Mouse (Mus musculus): ENCODE data around the gene Vmn1r45. TPM values are rescaled to one million over a fixed set of nuclear protein-coding genes. Genes with fewer than 3 reads are reported as not detected.
"Not testable (repeated sequence)": the region's sequence is repeated elsewhere in the genome, so short reads cannot be mapped to it uniquely, and the experiment has no call there.

The Vmn1r45 gene
- polyA plus RNA-seq (2014; fragmentation: Nextera tagmentation; extraction: Ambion mirVana) = not detected in 2 replicates

DNA sequence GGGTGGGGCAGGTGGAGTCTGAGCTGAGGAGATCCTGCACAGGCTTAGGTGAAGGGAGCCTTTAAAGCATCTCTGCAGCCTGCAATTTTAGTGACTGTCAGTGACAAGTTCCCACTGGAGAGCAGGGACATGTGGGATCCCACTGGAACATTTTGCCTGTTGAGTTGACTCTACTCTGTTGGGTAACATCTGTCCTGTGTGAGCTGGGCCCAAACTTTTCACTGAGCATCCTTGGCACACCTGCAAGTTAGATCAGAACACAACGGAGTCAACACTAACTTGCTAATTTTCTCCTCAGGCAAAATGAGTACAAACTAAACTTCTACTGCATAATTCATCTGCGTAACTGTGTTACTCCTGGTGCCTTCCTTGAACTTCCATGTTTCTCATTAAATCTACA is at the start of gene Vmn1r45:
Gene Vmn1r45 (minus strand): TSS at position 101 of the 400 bp plus-strand sequence.
- not testable (repeated sequence) for H3K9me3 ChIP-seq (ENCODE audit: control insufficient read depth, low read length); H3K4me1 ChIP-seq (ENCODE audit: control insufficient read depth, insufficient read depth, low read length); H3K27me3 ChIP-seq (ENCODE audit: control insufficient read depth, insufficient read depth, low read length); H3K4me2 ChIP-seq (ENCODE audit: low read depth, low read length); H3K4me3 ChIP-seq (ENCODE audit: low read depth, low read length); H3K36me3 ChIP-seq (ENCODE audit: control insufficient read depth, insufficient read depth, low read length); H3K9ac ChIP-seq (replicated peaks; ENCODE audit: low read depth, low read length); ATAC-seq (ENCODE audit: low read depth); H3K27ac ChIP-seq (ENCODE audit: low read depth, low read length)
- WGBS = 93% methylated on average over 2 of the region's 2 CpGs

DNA sequence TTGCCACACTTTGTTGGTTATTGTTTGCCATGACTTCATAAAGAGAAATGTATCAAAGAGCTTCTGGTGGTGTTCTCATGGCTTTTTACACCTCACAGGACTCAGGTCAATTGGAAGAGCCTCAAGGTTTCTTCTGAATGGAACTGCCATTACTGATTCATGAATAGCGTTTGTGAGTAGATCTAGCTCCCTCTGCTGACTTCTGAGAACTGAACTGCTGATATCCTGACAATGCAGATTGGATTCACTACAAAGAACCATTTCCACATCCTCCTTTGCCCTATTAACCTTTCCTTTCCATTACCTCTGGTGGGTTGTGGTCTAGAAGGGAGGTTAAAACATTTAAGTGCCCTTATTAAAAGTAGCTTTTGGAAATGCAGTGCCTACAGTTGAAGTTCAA is 45.6 kb upstream of the Vmn1r45 start:
- no peaks in the 10 kb centered on the region for H3K9me3 ChIP-seq (ENCODE audit: control insufficient read depth, low read length)
- no peak for ATAC-seq (ENCODE audit: low read depth)
- 16% methylated on average over 1 of the region's 1 CpGs for WGBS
- no peaks in the 10 kb centered on the region for H3K4me1 ChIP-seq (ENCODE audit: control insufficient read depth, insufficient read depth, low read length)
- H3K27me3 ChIP-seq (ENCODE audit: control insufficient read depth, insufficient read depth, low read length) = no peaks in the 10 kb centered on the region
- H3K9ac ChIP-seq (replicated peaks; ENCODE audit: low read depth, low read length) = no peak overlapping the region
- H3K4me2 ChIP-seq (ENCODE audit: low read depth, low read length) = no peak overlapping the region
- no peak overlapping the region for H3K4me3 ChIP-seq (ENCODE audit: low read depth, low read length)
- no peaks in the 10 kb centered on the region for H3K36me3 ChIP-seq (ENCODE audit: control insufficient read depth, insufficient read depth, low read length)
- H3K27ac ChIP-seq (ENCODE audit: low read depth, low read length) = no peak overlapping the region

- Histone ChIP-seq H3K27me3 (ENCODE audit: control insufficient read depth, insufficient read depth, low read length) (no peaks in the 10 kb centered on the region), H3K4me1 (ENCODE audit: control insufficient read depth, insufficient read depth, low read length) (no peaks in the 10 kb centered on the region), H3K36me3 (ENCODE audit: control insufficient read depth, insufficient read depth, low read length) (no peaks in the 10 kb centered on the region), H3K4me2 (ENCODE audit: low read depth, low read length) (no peak within 1 kb of the TSS), H3K27ac (ENCODE audit: low read depth, low read length) (no peak within 1 kb of the TSS), H3K9me3 (ENCODE audit: control insufficient read depth, low read length) (no peaks in the 10 kb centered on the region; the same call in 1 of the 2 replicates), H3K9ac (replicated peaks; ENCODE audit: low read depth, low read length) (no peak within 1 kb of the TSS), H3K4me3 (ENCODE audit: low read depth, low read length) (no peak within 1 kb of the TSS)
- ATAC-seq (ENCODE audit: low read depth) = no peak
- WGBS = 67% methylated on average over 2 of the region's 2 CpGs
Observed at GRCm38 (mm10) chr6:89969013-89969412, 28.6 kb upstream of the Vmn1r45 start, which contains the start of gene Vmn1r46. TSS of gene Vmn1r46 (plus strand) at chr6:89969313.

DNA sequence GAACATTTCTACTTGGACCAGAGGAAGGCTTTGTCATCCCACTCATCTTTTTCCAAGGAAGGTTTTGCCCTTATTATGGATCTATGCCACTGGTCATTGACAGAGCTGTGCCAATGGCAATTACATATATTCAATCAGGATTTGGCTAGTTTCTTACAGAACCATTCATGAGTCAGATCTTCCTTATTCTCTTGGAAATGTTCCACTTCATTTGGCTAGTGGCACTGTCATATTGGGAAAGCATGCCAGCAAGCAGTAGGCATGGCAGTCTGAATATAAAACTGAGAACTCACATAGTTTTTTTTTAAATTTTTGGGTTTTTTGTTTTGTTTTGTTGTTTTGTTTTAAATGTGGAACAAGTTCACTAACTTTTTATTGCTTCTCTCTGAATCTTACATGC is 25.9 kb upstream of the Vmn1r45 start:
- Histone ChIP-seq H3K4me3 (ENCODE audit: low read depth, low read length) (no peak overlapping the region), H3K36me3 (ENCODE audit: control insufficient read depth, insufficient read depth, low read length) (no peaks in the 10 kb centered on the region), H3K4me1 (ENCODE audit: control insufficient read depth, insufficient read depth, low read length) (no peaks in the 10 kb centered on the region), H3K27me3 (ENCODE audit: control insufficient read depth, insufficient read depth, low read length) (no peaks in the 10 kb centered on the region), H3K27ac (ENCODE audit: low read depth, low read length) (no peak overlapping the region), H3K9ac (replicated peaks; ENCODE audit: low read depth, low read length) (no peak overlapping the region), H3K9me3 (ENCODE audit: control insufficient read depth, low read length) (no peaks in the 10 kb centered on the region; the same call in 1 of the 2 replicates), H3K4me2 (ENCODE audit: low read depth, low read length) (no peak overlapping the region)
- ATAC-seq (ENCODE audit: low read depth) = no peak

DNA sequence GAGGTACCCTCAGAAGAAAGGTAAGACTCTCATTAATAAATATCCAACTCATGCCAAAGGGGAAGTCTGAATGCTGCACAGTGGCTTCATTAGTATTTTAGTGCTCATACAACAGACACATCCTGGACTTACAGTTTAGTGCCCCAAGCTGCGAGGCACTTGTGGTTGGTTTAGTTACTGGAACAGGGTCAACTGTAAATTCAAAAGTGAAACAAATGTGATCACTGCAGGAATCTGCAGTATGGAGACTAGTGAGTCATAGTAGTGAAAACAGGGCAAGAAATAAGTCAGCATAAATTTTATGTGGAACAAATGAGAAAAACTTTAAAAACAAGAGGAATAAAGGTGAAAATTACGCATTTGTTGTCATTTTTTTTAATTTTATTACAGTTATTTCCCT is 13.2 kb upstream of the Vmn1r45 start:
- H3K9me3 ChIP-seq (ENCODE audit: control insufficient read depth, low read length) = no peaks in the 10 kb centered on the region
- no peak overlapping the region for H3K4me3 ChIP-seq (ENCODE audit: low read depth, low read length)
- no peaks in the 10 kb centered on the region for H3K4me1 ChIP-seq (ENCODE audit: control insufficient read depth, insufficient read depth, low read length)
- no peaks in the 10 kb centered on the region for H3K36me3 ChIP-seq (ENCODE audit: control insufficient read depth, insufficient read depth, low read length)
- H3K27me3 ChIP-seq (ENCODE audit: control insufficient read depth, insufficient read depth, low read length) = no peaks in the 10 kb centered on the region
- no peak for ATAC-seq (ENCODE audit: low read depth)
- H3K27ac ChIP-seq (ENCODE audit: low read depth, low read length) = no peak overlapping the region
- WGBS = 81% methylated on average over 2 of the region's 2 CpGs
- H3K9ac ChIP-seq (replicated peaks; ENCODE audit: low read depth, low read length) = no peak overlapping the region
- H3K4me2 ChIP-seq (ENCODE audit: low read depth, low read length) = no peak overlapping the region

GRCm38 (mm10) chr6:89940926-89941325 is 528 bp upstream of the Vmn1r45 start:
- 76% methylated on average over 2 of the region's 2 CpGs for WGBS
- Histone ChIP-seq H3K27ac (ENCODE audit: low read depth, low read length) (no peak overlapping the region), H3K9me3 (ENCODE audit: control insufficient read depth, low read length) (no peaks in the 10 kb centered on the region), H3K9ac (replicated peaks; ENCODE audit: low read depth, low read length) (no peak overlapping the region), H3K27me3 (ENCODE audit: control insufficient read depth, insufficient read depth, low read length) (no peaks in the 10 kb centered on the region), H3K4me2 (ENCODE audit: low read depth, low read length) (no peak overlapping the region), H3K36me3 (ENCODE audit: control insufficient read depth, insufficient read depth, low read length) (no peaks in the 10 kb centered on the region), H3K4me3 (ENCODE audit: low read depth, low read length) (no peak overlapping the region), H3K4me1 (ENCODE audit: control insufficient read depth, insufficient read depth, low read length) (no peaks in the 10 kb centered on the region)
- ATAC-seq (ENCODE audit: low read depth) = no peak

DNA sequence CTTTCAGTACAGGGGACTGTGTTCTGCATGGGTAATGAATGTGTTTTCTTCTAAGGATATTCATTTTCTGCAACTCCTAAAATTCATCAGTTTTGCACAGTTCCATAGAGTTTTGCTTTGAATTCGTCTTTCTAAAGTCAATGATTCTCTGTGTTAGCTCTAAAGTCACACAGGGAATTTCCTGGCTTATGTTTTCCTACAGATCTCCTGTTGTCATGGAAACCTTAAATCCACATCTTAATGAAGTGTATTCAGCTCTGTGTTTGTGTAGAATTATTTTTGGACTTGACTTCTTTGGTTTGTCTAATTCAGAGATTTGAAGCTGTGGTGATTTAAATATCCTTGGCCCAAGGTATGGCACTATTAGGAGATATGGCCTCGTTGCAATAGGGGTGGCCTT is 56.6 kb downstream of the Vmn1r45 start:
- no peaks in the 10 kb centered on the region for H3K36me3 ChIP-seq (ENCODE audit: control insufficient read depth, insufficient read depth, low read length)
- WGBS = 65% methylated on average over 2 of the region's 2 CpGs
- H3K27ac ChIP-seq (ENCODE audit: low read depth, low read length) = no peak overlapping the region
- no peak overlapping the region for H3K4me2 ChIP-seq (ENCODE audit: low read depth, low read length)
- no peak for ATAC-seq (ENCODE audit: low read depth)
- no peaks in the 10 kb centered on the region for H3K27me3 ChIP-seq (ENCODE audit: control insufficient read depth, insufficient read depth, low read length)
- no peaks in the 10 kb centered on the region for H3K4me1 ChIP-seq (ENCODE audit: control insufficient read depth, insufficient read depth, low read length)
- H3K9me3 ChIP-seq (ENCODE audit: control insufficient read depth, low read length) = no peaks in the 10 kb centered on the region; the same call in 1 of the 2 replicates
- H3K4me3 ChIP-seq (ENCODE audit: low read depth, low read length) = no peak overlapping the region
- no peak overlapping the region for H3K9ac ChIP-seq (replicated peaks; ENCODE audit: low read depth, low read length)

GRCm38 (mm10) chr6:89883360-89883759 is 57.0 kb downstream of the Vmn1r45 start, which contains the start of gene Vmn1r44:
TSS of gene Vmn1r44 (plus strand) at chr6:89883660.
- Histone ChIP-seq H3K27me3 (ENCODE audit: control insufficient read depth, insufficient read depth, low read length) (no peaks in the 10 kb centered on the region), H3K4me2 (ENCODE audit: low read depth, low read length) (no peak within 1 kb of the TSS), H3K4me1 (ENCODE audit: control insufficient read depth, insufficient read depth, low read length) (no peaks in the 10 kb centered on the region), H3K9ac (replicated peaks; ENCODE audit: low read depth, low read length) (no peak within 1 kb of the TSS), H3K27ac (ENCODE audit: low read depth, low read length) (no peak within 1 kb of the TSS), H3K36me3 (ENCODE audit: control insufficient read depth, insufficient read depth, low read length) (no peaks in the 10 kb centered on the region), H3K9me3 (ENCODE audit: control insufficient read depth, low read length) (no peaks in the 10 kb centered on the region; the same call in 1 of the 2 replicates), H3K4me3 (ENCODE audit: low read depth, low read length) (no peak within 1 kb of the TSS)
- WGBS = 84% methylated on average over 1 of the region's 1 CpGs
- ATAC-seq (ENCODE audit: low read depth) = no peak

Data from neural tube, embryonic 14.5 days (tissue).